Mouse (Mus musculus): Measurements from ENCODE around the gene Mpzl3. TPM values are rescaled to one million over a fixed set of nuclear protein-coding genes. Genes with fewer than 3 reads are reported as not detected.

Mpzl3 gene
- polyA plus RNA-seq, 1 experiment from 2014 or later, result 1.3 TPM

Other genes with a start within 250 kb of the Mpzl3 start
- gene Kmt2a, start 173.9 kb upstream of the Mpzl3 start, polyA plus RNA-seq (2015; fragmentation: Nextera tagmentation; extraction: Ambion mirVana), result 22.7 and 23.3 TPM in 2 replicates
- gene Atp5l, start 134.4 kb upstream of the Mpzl3 start, polyA plus RNA-seq (2015; fragmentation: Nextera tagmentation; extraction: Ambion mirVana), result 777 and 836 TPM in 2 replicates
- 31.9 and 32.0 TPM in 2 replicates for gene Ube4a, start 89.6 kb upstream of the Mpzl3 start, polyA plus RNA-seq (2015; fragmentation: Nextera tagmentation; extraction: Ambion mirVana)
- not detected in 2 replicates for gene Cd3g, start 74.8 kb upstream of the Mpzl3 start, polyA plus RNA-seq (2015; fragmentation: Nextera tagmentation; extraction: Ambion mirVana)
- not detected in 2 replicates for gene Cd3d, start 73.4 kb upstream of the Mpzl3 start, polyA plus RNA-seq (2015; fragmentation: Nextera tagmentation; extraction: Ambion mirVana)
- not detected in 2 replicates for gene Cd3e, start 45.6 kb upstream of the Mpzl3 start, polyA plus RNA-seq (2015; fragmentation: Nextera tagmentation; extraction: Ambion mirVana)
- 0.11 TPM in 1 of 2 replicates, not detected in the other for gene Mpzl2, start 15.4 kb upstream of the Mpzl3 start, polyA plus RNA-seq (2015; fragmentation: Nextera tagmentation; extraction: Ambion mirVana)
- not detected in 2 replicates for gene Jaml, start 24.0 kb downstream of the Mpzl3 start, polyA plus RNA-seq (2015; fragmentation: Nextera tagmentation; extraction: Ambion mirVana)
- 3.4 and 3.8 TPM in 2 replicates for gene Scn2b, start 62.6 kb downstream of the Mpzl3 start, polyA plus RNA-seq (2015; fragmentation: Nextera tagmentation; extraction: Ambion mirVana)
- gene Scn4b, start 83.2 kb downstream of the Mpzl3 start, polyA plus RNA-seq (2015; fragmentation: Nextera tagmentation; extraction: Ambion mirVana), result 0.18 and 0.21 TPM in 2 replicates
- 0.10 TPM in 1 of 2 replicates, not detected in the other for gene BC049352, start 126.8 kb downstream of the Mpzl3 start, polyA plus RNA-seq (2015; fragmentation: Nextera tagmentation; extraction: Ambion mirVana)
- gene Tmprss4, start 148.9 kb downstream of the Mpzl3 start, polyA plus RNA-seq (2015; fragmentation: Nextera tagmentation; extraction: Ambion mirVana), result not detected in 2 replicates
- 0.32 and 0.50 TPM in 2 replicates for gene Il10ra, start 214.0 kb downstream of the Mpzl3 start, polyA plus RNA-seq (2015; fragmentation: Nextera tagmentation; extraction: Ambion mirVana)